Mouse (Mus musculus): ENCODE measurements at regions not wholly inside any gene's neighbourhood (a gene's known extent, or its start where the extent isn't known, plus 50 kb on each side); places are given as distances from the start of the nearest gene placed in this dataset.
A peak's percentile ranks its signal among the peaks of the same experiment; 100 is the strongest.

- Histone ChIP-seq H3K9me3 (ENCODE audit: control insufficient read depth, low read length) (no peaks in the 10 kb centered on the region), H3K9ac (ENCODE audit: low read length) (peak overlapping the region; percentile 22; the same call in 1 of the 2 replicates), H3K4me1 (ENCODE audit: control insufficient read depth, insufficient read depth, low read length) (peaks cover 16% of the 10 kb centered on the region), H3K27ac (ENCODE audit: low read depth, low read length) (no peak overlapping the region), H3K36me3 (ENCODE audit: control insufficient read depth, insufficient read depth, low read length) (no peaks in the 10 kb centered on the region), H3K27me3 (ENCODE audit: control insufficient read depth, insufficient read depth, low read length) (no peaks in the 10 kb centered on the region), H3K4me3 (ENCODE audit: low read depth, low read length) (no peak overlapping the region), H3K4me2 (no peak overlapping the region)
- 17% methylated on average over 6 of the region's 6 CpGs for WGBS
- ATAC-seq (ENCODE audit: low FRiP score) (peak; percentile 52; the same call in 1 of the 2 replicates), DNase-seq (ENCODE audit: low spot score, missing footprints) (peak; percentile 84)
Observed at GRCm38 (mm10) chr12:27502716-27503486, 160.5 kb upstream of the Sox11 start.

- ATAC-seq (ENCODE audit: low FRiP score) (no peak), DNase-seq (ENCODE audit: low spot score, missing footprints) (no peak)
- H3K4me1 ChIP-seq (ENCODE audit: control insufficient read depth, insufficient read depth, low read length), result peaks cover 28% of the 10 kb centered on the region
- WGBS, result 33% methylated on average over 5 of the region's 5 CpGs
- no peak overlapping the region for H3K27ac ChIP-seq (ENCODE audit: low read depth, low read length)
- no peak overlapping the region for H3K4me2 ChIP-seq
- H3K36me3 ChIP-seq (ENCODE audit: control insufficient read depth, insufficient read depth, low read length), result no peaks in the 10 kb centered on the region
- no peaks in the 10 kb centered on the region for H3K27me3 ChIP-seq (ENCODE audit: control insufficient read depth, insufficient read depth, low read length)
- H3K9ac ChIP-seq (ENCODE audit: low read length), result no peak overlapping the region
- no peak overlapping the region for H3K4me3 ChIP-seq (ENCODE audit: low read depth, low read length)
- H3K9me3 ChIP-seq (ENCODE audit: control insufficient read depth, low read length), result no peaks in the 10 kb centered on the region
Observed at GRCm38 (mm10) chr12:27500516-27500915, 158.1 kb upstream of the Sox11 start.

GRCm38 (mm10) chr12:27499276-27499675 lies 156.9 kb upstream of the Sox11 start:
- DNase-seq (ENCODE audit: low spot score, missing footprints) (no peak), ATAC-seq (ENCODE audit: low FRiP score) (no peak)
- Histone ChIP-seq H3K4me3 (ENCODE audit: low read depth, low read length) (no peak overlapping the region), H3K4me1 (ENCODE audit: control insufficient read depth, insufficient read depth, low read length) (peaks cover 28% of the 10 kb centered on the region), H3K36me3 (ENCODE audit: control insufficient read depth, insufficient read depth, low read length) (no peaks in the 10 kb centered on the region), H3K4me2 (no peak overlapping the region), H3K9me3 (ENCODE audit: control insufficient read depth, low read length) (no peaks in the 10 kb centered on the region), H3K27ac (ENCODE audit: low read depth, low read length) (no peak overlapping the region), H3K9ac (ENCODE audit: low read length) (no peak overlapping the region), H3K27me3 (ENCODE audit: control insufficient read depth, insufficient read depth, low read length) (no peaks in the 10 kb centered on the region)
- WGBS, result 39% methylated on average over 2 of the region's 2 CpGs

- Histone ChIP-seq H3K36me3 (ENCODE audit: control insufficient read depth, insufficient read depth, low read length) (no peaks in the 10 kb centered on the region), H3K27me3 (ENCODE audit: control insufficient read depth, insufficient read depth, low read length) (no peaks in the 10 kb centered on the region), H3K4me1 (ENCODE audit: control insufficient read depth, insufficient read depth, low read length) (peaks cover 19% of the 10 kb centered on the region), H3K27ac (ENCODE audit: low read depth, low read length) (peak overlapping the region; percentile 75), H3K9me3 (ENCODE audit: control insufficient read depth, low read length) (no peaks in the 10 kb centered on the region), H3K4me3 (ENCODE audit: low read depth, low read length) (no peak overlapping the region), H3K9ac (ENCODE audit: low read length) (no peak overlapping the region), H3K4me2 (peak overlapping the region; percentile 20; the same call in 1 of the 2 replicates)
- WGBS, result 15% methylated on average over 6 of the region's 6 CpGs
- ATAC-seq (ENCODE audit: low FRiP score) (peak; percentile 69), DNase-seq (ENCODE audit: low spot score, missing footprints) (no peak)
Observed at GRCm38 (mm10) chr12:27496826-27497557, 154.6 kb upstream of the Sox11 start.

GRCm38 (mm10) chr12:27492270-27492669 lies 149.9 kb upstream of the Sox11 start:
- Histone ChIP-seq H3K9ac (ENCODE audit: low read length) (no peak overlapping the region), H3K4me3 (ENCODE audit: low read depth, low read length) (no peak overlapping the region), H3K4me2 (no peak overlapping the region), H3K4me1 (ENCODE audit: control insufficient read depth, insufficient read depth, low read length) (peaks cover 10% of the 10 kb centered on the region), H3K27ac (ENCODE audit: low read depth, low read length) (no peak overlapping the region; the same call in 1 of the 2 replicates), H3K36me3 (ENCODE audit: control insufficient read depth, insufficient read depth, low read length) (no peaks in the 10 kb centered on the region), H3K27me3 (ENCODE audit: control insufficient read depth, insufficient read depth, low read length) (no peaks in the 10 kb centered on the region), H3K9me3 (ENCODE audit: control insufficient read depth, low read length) (no peaks in the 10 kb centered on the region)
- WGBS, result 18% methylated on average over 2 of the region's 2 CpGs
- DNase-seq (ENCODE audit: low spot score, missing footprints) (no peak), ATAC-seq (ENCODE audit: low FRiP score) (no peak)

GRCm38 (mm10) chr12:27481230-27481629 lies 138.9 kb upstream of the Sox11 start:
- no peaks in the 10 kb centered on the region for H3K27me3 ChIP-seq (ENCODE audit: control insufficient read depth, insufficient read depth, low read length)
- H3K27ac ChIP-seq (ENCODE audit: low read depth, low read length), result no peak overlapping the region
- H3K4me3 ChIP-seq (ENCODE audit: low read depth, low read length), result no peak overlapping the region
- no peaks in the 10 kb centered on the region for H3K4me1 ChIP-seq (ENCODE audit: control insufficient read depth, insufficient read depth, low read length)
- no peak overlapping the region for H3K4me2 ChIP-seq
- ATAC-seq (ENCODE audit: low FRiP score) (no peak), DNase-seq (ENCODE audit: low spot score, missing footprints) (no peak)
- no peaks in the 10 kb centered on the region for H3K9me3 ChIP-seq (ENCODE audit: control insufficient read depth, low read length)
- no peak overlapping the region for H3K9ac ChIP-seq (ENCODE audit: low read length)
- H3K36me3 ChIP-seq (ENCODE audit: control insufficient read depth, insufficient read depth, low read length), result no peaks in the 10 kb centered on the region

GRCm38 (mm10) chr12:27479601-27480001 lies 137.2 kb upstream of the Sox11 start:
- 92% methylated on average over 7 of the region's 7 CpGs for WGBS
- H3K27me3 ChIP-seq (ENCODE audit: control insufficient read depth, insufficient read depth, low read length), result no peaks in the 10 kb centered on the region
- DNase-seq (ENCODE audit: low spot score, missing footprints) (no peak), ATAC-seq (ENCODE audit: low FRiP score) (no peak)
- H3K9ac ChIP-seq (ENCODE audit: low read length), result no peak overlapping the region
- H3K4me3 ChIP-seq (ENCODE audit: low read depth, low read length), result no peak overlapping the region
- no peak overlapping the region for H3K4me2 ChIP-seq
- no peaks in the 10 kb centered on the region for H3K9me3 ChIP-seq (ENCODE audit: control insufficient read depth, low read length)
- no peaks in the 10 kb centered on the region for H3K4me1 ChIP-seq (ENCODE audit: control insufficient read depth, insufficient read depth, low read length)
- H3K27ac ChIP-seq (ENCODE audit: low read depth, low read length), result no peak overlapping the region
- no peaks in the 10 kb centered on the region for H3K36me3 ChIP-seq (ENCODE audit: control insufficient read depth, insufficient read depth, low read length)

GRCm38 (mm10) chr12:27474631-27475030 lies 132.3 kb upstream of the Sox11 start:
- Histone ChIP-seq H3K9ac (ENCODE audit: low read length) (no peak overlapping the region), H3K4me2 (no peak overlapping the region), H3K27ac (ENCODE audit: low read depth, low read length) (no peak overlapping the region), H3K9me3 (ENCODE audit: control insufficient read depth, low read length) (no peaks in the 10 kb centered on the region), H3K4me1 (ENCODE audit: control insufficient read depth, insufficient read depth, low read length) (no peaks in the 10 kb centered on the region; the same call in 1 of the 2 replicates), H3K27me3 (ENCODE audit: control insufficient read depth, insufficient read depth, low read length) (no peaks in the 10 kb centered on the region), H3K4me3 (ENCODE audit: low read depth, low read length) (no peak overlapping the region), H3K36me3 (ENCODE audit: control insufficient read depth, insufficient read depth, low read length) (no peaks in the 10 kb centered on the region)
- DNase-seq (ENCODE audit: low spot score, missing footprints) (peak; percentile 76), ATAC-seq (ENCODE audit: low FRiP score) (no peak)
- WGBS, result 80% methylated on average over 4 of the region's 4 CpGs

- no peak for ATAC-seq (ENCODE audit: low FRiP score)
- no peaks in the 10 kb centered on the region for H3K36me3 ChIP-seq (ENCODE audit: control insufficient read depth, insufficient read depth, low read length)
- H3K4me2 ChIP-seq, result no peak overlapping the region
- no peak overlapping the region for H3K9ac ChIP-seq (ENCODE audit: low read length)
- WGBS, result 26% methylated on average over 5 of the region's 5 CpGs
- no peak overlapping the region; the same call in 1 of the 2 replicates for H3K27ac ChIP-seq (ENCODE audit: low read depth, low read length)
- DNase-seq (ENCODE audit: low spot score, missing footprints), result no peak
- no peaks in the 10 kb centered on the region for H3K9me3 ChIP-seq (ENCODE audit: control insufficient read depth, low read length)
- H3K4me3 ChIP-seq (ENCODE audit: low read depth, low read length), result no peak overlapping the region
- H3K27me3 ChIP-seq (ENCODE audit: control insufficient read depth, insufficient read depth, low read length), result no peaks in the 10 kb centered on the region
- no peaks in the 10 kb centered on the region; the same call in 1 of the 2 replicates for H3K4me1 ChIP-seq (ENCODE audit: control insufficient read depth, insufficient read depth, low read length)
Observed at GRCm38 (mm10) chr12:27471557-27471956, 129.2 kb upstream of the Sox11 start.
